20 mouse cellular contexts compared by ENCODE assay signal in genomic region chr3:135670869-135671268, GRCm38 (mm10). TPM values are rescaled to one million over a fixed set of nuclear protein-coding genes. Genes with fewer than 3 reads are reported as not detected.
DNase-seq lines count a peak whose midpoint lies in the region; ATAC-seq and TF ChIP-seq lines count a peak whose summit lies in the region.
"Had no signal": no experiment of that assay in that cellular context is flagged by ENCODE, and none has a peak within 500 bp of the region (broad histone marks: within the 10 kb centered on the region; RNA-seq: fewer than 3 reads in every experiment).

No protein-coding gene starts in this region.

- H3K36me3 ChIP-seq in kidney, postnatal 0 days (ENCODE audit: insufficient read depth, low read length): 0 out of 2 replicates have a peak, but pooled peaks cover 7% of the 10 kb centered on the region
- peaks cover 24% of the 10 kb centered on the region for H3K36me3 ChIP-seq in C2C12 (ENCODE audit: control insufficient read depth, insufficient read depth)
- H3K36me3 ChIP-seq: hindbrain, embryonic 15.5 days; neural tube, embryonic 12.5 days had no signal

- no peaks in the 10 kb centered on the region for H3K9me3 ChIP-seq in kidney, postnatal 0 days (replicated peaks; ENCODE audit: low read length)
- H3K9me3 ChIP-seq: hindbrain, embryonic 15.5 days; kidney, embryonic 15.5 days; liver, embryonic 13.5 days; midbrain, embryonic 10.5 days; neural tube, embryonic 12.5 days had no signal

- peaks cover 55% of the 10 kb centered on the region for H3K79me3 ChIP-seq in C2C12 (ENCODE audit: low read depth)

- peaks cover 80% of the 10 kb centered on the region for H3K79me2 ChIP-seq in C2C12 (ENCODE audit: control insufficient read depth, insufficient read depth)

- no peak for TF ChIP-seq CTCF in kidney, postnatal 0 days (IDR thresholded peaks at IDR 0.05; ENCODE audit: low read depth)
- TF ChIP-seq CTCF in C2C12 (IDR thresholded peaks at IDR 0.05; ENCODE audit: control insufficient read depth, insufficient read depth, insufficient read length): no peak

- no peak for ATAC-seq in kidney, postnatal 0 days (replicated peaks; ENCODE audit: low FRiP score, low read depth)
- ATAC-seq in granulocyte monocyte progenitor cell, adult 5-6 weeks (replicated peaks; ENCODE audit: poor library complexity, severe bottlenecking): peak; percentile 29; the same call in 1 of the 2 replicates
- ATAC-seq: intestine, postnatal 0 days had no signal

- no peaks in the 10 kb centered on the region for H3K27me3 ChIP-seq in kidney, postnatal 0 days (ENCODE audit: insufficient read depth, low read length)
- no peaks in the 10 kb centered on the region for H3K27me3 ChIP-seq in C2C12 (ENCODE audit: control insufficient read depth, insufficient read depth, insufficient read length)
- H3K27me3 ChIP-seq: hindbrain, embryonic 15.5 days; kidney, embryonic 15.5 days; liver, embryonic 13.5 days; neural tube, embryonic 12.5 days had no signal

- H3K4me1 ChIP-seq in kidney, postnatal 0 days (replicated peaks; ENCODE audit: insufficient read depth, low read length): 0 out of 2 replicates have a peak, but pooled peaks cover 4% of the 10 kb centered on the region

- no peak overlapping the region for H3K4me3 ChIP-seq in kidney, postnatal 0 days (replicated peaks; ENCODE audit: low read depth, low read length)
- no peak overlapping the region for H3K4me3 ChIP-seq in C2C12 (ENCODE audit: insufficient read depth, poor library complexity, severe bottlenecking)
- H3K4me3 ChIP-seq: hindbrain, embryonic 15.5 days; kidney, embryonic 15.5 days; liver, embryonic 13.5 days; midbrain, embryonic 10.5 days; neural tube, embryonic 12.5 days had no signal

- WGBS in kidney, postnatal 0 days: 65% methylated on average over 4 of the region's 4 CpGs

- no peak overlapping the region for H3K9ac ChIP-seq in kidney, postnatal 0 days (ENCODE audit: low read depth, low read length)
- H3K9ac ChIP-seq: hindbrain, embryonic 15.5 days; kidney, embryonic 15.5 days; liver, embryonic 13.5 days; lung, embryonic 14.5 days; neural tube, embryonic 12.5 days had no signal

- no peak overlapping the region for H3K4me2 ChIP-seq in kidney, postnatal 0 days (ENCODE audit: low read length)
- H3K4me2 ChIP-seq: hindbrain, embryonic 15.5 days; kidney, embryonic 15.5 days; liver, embryonic 13.5 days; lung, embryonic 14.5 days; neural tube, embryonic 12.5 days had no signal

- H3ac ChIP-seq in C2C12 (ENCODE audit: control insufficient read depth, insufficient read length, low read depth): no peak overlapping the region

- peak; percentile 57 for DNase-seq in kidney, postnatal 0 days (ENCODE audit: low spot score)
- no peak for DNase-seq in kidney, postnatal 10 days
- peak; percentile 80 for DNase-seq in NIH3T3 (ENCODE audit: low read depth)
- no peak for DNase-seq in urinary bladder, postnatal 10 days (ENCODE audit: low spot score)
- no peak for DNase-seq in left cerebral cortex, postnatal 10 days (ENCODE audit: extremely low spot score in 1 of 2, low spot score in 2 of 2)
- DNase-seq: adrenal gland, adult 2 months; cerebellum, adult 9-11 months; gastrocnemius, postnatal 25 days; liver, embryonic 13.5 days; lung, embryonic 14.5 days; right cerebral cortex, adult 18-20 months; thymus, postnatal 14 days had no signal

- intact Hi-C loops in left cerebral cortex, postnatal 10 days (cut with DNase I): no loop called here

- H3K27ac ChIP-seq in kidney, postnatal 0 days: no peak overlapping the region
- H3K27ac ChIP-seq: hindbrain, embryonic 15.5 days; kidney, embryonic 15.5 days; liver, embryonic 13.5 days; macrophage; midbrain, embryonic 10.5 days; neural tube, embryonic 12.5 days had no signal

TF ChIP-seq in C2C12, 6 proteins besides CTCF, POLR2A, EP300 and RAD21:
- TF ChIP-seq MYOG (IDR thresholded peaks at IDR 0.05; ENCODE audit: control insufficient read depth, extremely low read depth, insufficient read length) (no peak), FOSL1 (IDR thresholded peaks at IDR 0.05; ENCODE audit: insufficient read depth, low read length, poor library complexity, severe bottlenecking) (no peak), USF1 (IDR thresholded peaks at IDR 0.05; ENCODE audit: low read depth) (no peak), MYOD1 (IDR thresholded peaks at IDR 0.05; ENCODE audit: control insufficient read depth, insufficient read length, low read depth) (peak; percentile 88), MAX (IDR thresholded peaks at IDR 0.05) (no peak), CEBPB (IDR thresholded peaks at IDR 0.05; ENCODE audit: low read depth) (peak; percentile 58)

RNA-seq across cellular contexts. Expression of gene Nfkb1, which starts 20.5 kb away (rescaled TPM):
- 18.1 and 19.3 TPM in 2 replicates for polyA plus RNA-seq in kidney, postnatal 0 days (2015; fragmentation: Nextera tagmentation; extraction: Ambion mirVana)
- polyA plus RNA-seq in C2C12 (2012; fragmentation: generic; extraction: Trizol): 45.0 TPM
- 100 and 112 TPM in 2 replicates for total RNA-seq in granulocyte monocyte progenitor cell, adult 5-6 weeks (2014; fragmentation: Nextera tagmentation)
- 104 and 117 TPM in 2 replicates for total RNA-seq in granulocyte monocyte progenitor cell, adult 5-6 weeks (2017)
- 10 to 100 TPM; 16.9 to 18.3 TPM for total RNA-seq in left cerebral cortex, postnatal 10 days (2021)

Comparison
In these comparisons a context has a peak if more than half of its experiments do, and no peak if none do; other contexts are left out.
1. DNase-seq: peak in kidney, postnatal 0 days (single experiment) and NIH3T3 (single experiment); none in kidney, postnatal 10 days (single experiment), urinary bladder, postnatal 10 days (single experiment) and left cerebral cortex, postnatal 10 days (0 of 2).
2. RNA of gene Nfkb1, which starts 20.5 kb away (total RNA-seq): 100 to 117 TPM in granulocyte monocyte progenitor cell, adult 5-6 weeks; 16.9 to 18.3 TPM in left cerebral cortex, postnatal 10 days; every median in the first group is over 4 times any median in the second.